Mouse (Mus musculus) adrenal gland, postnatal 36 days (tissue): Measurements from ENCODE around the gene Gm10642. TPM values are rescaled to one million over a fixed set of nuclear protein-coding genes. Genes with fewer than 3 reads are reported as not detected.

Experiments
- DNase-seq, 2 experiments: peaks; one replicate each; pipeline ENCODE4 v3.0.0; 2021; ENCODE audit warnings: mixed read lengths in 1 of 2
- long read RNA-seq, 2 experiments: library from polyadenylated mRNA; stranded (forward); transcript quantifications; one replicate each; pipeline ENCODE4 v2.0.0; 2021; ENCODE audit warnings: borderline sequencing depth in 2 of 2
- total RNA-seq, 2 experiments: library from RNA; stranded (reverse); gene quantifications; 2 replicates each; pipeline ENCODE4 v1.2.3; 2021

Gm10642 gene
- under 1 TPM; 0.40 to 0.56 TPM for total RNA-seq
- long read RNA-seq, experiment 1, partial matches to known transcripts, result 0 of 1 reads
- long read RNA-seq, experiment 1, other reads (novel, unspliced or antisense), result 0 of 1 reads
- long read RNA-seq, experiment 2, result 0 reads

DNA sequence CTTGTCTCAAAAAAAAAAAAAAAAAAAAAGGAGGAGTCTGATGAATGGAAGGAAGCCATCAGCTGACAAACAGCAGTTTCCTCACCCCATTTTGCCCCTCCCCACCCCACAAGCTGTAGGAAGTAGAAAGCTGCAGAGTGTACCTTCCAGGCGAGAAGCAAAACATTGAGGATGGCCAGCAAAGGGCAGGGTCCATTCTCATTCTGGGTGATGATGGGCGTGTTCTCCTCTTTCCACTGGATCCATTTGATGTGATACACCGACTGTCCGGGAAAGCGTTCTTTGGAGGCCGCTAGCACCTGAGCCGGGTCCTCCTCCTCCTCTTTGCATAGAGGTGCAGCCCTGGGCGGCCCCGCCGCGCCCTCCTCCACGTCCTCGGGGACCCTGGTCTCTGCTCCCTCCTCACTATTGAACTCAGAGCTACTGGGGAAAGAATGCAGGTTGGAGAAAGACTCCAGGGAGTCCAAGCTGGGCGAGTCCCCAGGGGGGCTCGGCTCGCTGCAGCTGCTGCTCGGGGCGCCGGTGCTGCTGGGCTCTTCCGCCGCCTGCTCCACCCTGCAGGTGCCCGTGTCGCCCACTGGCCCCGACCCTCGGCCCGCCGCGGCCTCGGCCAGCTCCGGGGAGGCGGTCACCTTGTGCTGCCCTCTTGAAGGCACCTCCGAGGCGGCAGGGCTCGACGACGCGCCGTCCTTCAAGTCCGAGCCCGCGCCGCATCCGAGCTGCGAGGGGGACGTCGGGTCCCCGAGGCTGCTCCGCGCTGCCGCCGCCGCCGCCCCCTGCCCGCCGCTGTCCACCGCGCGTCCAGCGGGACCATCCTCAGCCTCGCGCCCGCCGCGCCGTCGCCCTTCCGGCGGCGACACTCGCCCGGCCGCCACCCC is at the start of gene Gm10642:
Gm10642 (plus strand) TSS at position 122 of the 878 bp plus-strand sequence.
- peak; percentile 24 to 58 for DNase-seq

DNA sequence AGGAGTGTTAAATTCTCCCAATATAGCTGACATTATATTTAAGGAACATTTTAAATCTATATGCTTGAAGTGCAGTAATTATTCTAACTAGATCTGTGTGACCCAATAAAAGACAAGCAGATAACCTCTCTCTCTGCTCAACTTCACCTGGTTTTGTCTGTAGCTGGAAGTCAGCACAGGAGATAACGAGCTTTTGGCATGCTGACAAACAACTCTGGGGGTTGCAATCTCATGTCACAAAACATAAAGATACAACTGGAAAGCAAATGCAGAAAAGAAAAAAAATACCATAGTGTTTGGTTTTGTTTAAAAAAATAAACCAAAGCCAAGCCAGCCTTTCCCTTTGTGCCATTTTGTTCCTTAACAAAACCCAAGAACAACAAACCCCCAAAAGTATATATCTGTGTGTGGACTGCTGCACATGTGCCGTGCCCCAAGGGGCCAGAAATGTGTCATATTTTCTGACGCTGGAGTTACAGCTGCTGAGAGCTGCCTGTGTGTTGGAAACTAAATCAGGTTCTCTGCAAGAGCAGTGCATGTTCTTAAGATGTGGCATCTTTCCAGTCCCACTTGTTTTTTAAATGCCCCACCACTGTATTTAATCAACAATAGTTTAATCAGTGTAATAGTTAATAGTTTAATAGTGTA is 44.9 kb upstream of the Gm10642 start:
- no peak for DNase-seq

DNA sequence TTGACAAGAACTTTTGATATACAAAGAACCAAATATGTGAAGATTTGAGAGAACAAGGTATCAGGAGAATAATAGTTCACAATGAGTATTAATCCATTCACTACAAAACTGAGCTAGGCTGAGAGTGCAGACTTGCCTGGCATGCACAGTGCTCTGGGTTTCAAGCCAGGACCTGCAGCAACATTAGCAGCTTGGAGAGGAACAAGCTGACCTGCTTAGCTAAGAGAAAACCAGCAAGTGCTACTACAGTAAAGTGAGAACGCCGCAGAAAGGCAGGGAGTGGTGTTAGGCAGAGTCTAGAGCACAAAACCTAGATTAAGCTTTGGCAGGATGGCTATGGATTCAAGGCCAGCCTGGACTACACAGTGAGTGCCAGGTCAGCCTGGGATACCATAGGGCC is 26.3 kb upstream of the Gm10642 start:
- DNase-seq, result no peak

DNA sequence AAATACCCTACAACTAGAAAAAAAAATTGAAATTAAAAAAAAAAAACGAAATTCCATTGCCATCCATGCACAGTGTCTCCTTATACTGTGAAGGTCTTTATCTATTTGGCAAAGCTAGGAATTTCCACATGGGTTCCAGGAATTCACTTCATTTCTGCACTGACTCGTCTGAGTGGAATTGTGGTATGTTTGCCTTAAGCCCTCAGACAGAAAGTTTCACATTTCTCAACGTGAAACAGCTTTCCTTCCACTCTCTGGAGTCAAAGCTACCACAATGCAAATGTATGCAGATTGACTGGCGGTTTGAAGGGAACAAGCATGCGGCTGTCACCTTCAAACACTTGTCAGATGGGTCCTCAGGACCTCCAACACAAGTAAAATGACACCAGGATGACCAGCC is 24.4 kb upstream of the Gm10642 start:
- no peak for DNase-seq

DNA sequence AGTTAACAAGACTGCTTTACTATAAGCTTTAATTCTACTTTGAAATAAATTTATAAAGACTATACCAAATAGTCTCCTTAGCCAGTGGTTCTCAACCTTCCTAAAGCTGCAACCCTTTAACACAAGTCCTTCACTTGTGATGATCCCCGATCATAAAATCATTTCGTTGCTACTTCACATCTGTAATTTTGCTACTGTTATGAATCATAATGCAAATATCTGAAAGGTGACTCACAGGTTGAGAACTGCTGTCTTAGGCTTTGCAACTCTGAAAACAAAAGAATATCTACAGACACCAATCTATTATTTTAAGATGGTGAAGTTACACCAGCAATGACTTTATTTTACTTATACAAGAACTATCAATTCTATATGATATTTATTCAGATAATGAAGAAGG is 19.3 kb upstream of the Gm10642 start:
- DNase-seq, result no peak

DNA sequence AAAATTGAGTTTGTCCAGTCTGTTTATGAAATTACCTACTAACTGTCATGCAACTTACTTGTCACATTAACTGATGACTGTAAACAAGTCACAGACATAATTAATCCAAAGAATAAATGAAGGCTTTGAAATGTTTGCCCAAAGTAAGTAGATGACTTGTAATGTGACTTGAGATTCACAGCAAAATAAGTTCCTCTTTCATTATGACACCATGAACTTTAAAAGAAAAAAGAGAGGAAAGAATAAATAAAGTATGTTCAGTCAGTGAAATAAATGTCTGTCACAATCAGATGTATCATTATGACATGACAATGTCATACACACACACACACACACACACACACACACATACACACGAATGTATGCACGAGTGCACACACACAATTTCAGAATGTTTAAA is 5.8 kb upstream of the Gm10642 start:
- no peak for DNase-seq

DNA sequence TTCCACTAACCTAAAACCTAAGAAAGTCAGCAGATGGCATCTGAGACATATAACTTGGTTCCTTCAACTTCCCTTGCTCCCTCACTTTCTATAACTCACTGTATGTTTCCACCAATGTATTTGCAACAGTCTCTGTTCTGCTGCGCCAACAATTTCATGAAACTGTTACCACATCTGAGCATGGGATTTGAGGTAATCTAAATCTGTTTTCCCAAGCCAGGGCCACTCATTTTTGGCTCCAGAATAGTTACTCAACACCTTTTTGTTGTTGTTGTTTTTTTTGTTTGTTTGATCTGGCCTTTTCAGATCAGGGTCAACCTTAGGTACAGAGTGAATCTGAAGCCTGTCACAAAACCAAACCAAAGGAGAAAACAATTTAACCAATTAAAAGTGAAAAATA is 5.1 kb upstream of the Gm10642 start:
- DNase-seq, result no peak

DNA sequence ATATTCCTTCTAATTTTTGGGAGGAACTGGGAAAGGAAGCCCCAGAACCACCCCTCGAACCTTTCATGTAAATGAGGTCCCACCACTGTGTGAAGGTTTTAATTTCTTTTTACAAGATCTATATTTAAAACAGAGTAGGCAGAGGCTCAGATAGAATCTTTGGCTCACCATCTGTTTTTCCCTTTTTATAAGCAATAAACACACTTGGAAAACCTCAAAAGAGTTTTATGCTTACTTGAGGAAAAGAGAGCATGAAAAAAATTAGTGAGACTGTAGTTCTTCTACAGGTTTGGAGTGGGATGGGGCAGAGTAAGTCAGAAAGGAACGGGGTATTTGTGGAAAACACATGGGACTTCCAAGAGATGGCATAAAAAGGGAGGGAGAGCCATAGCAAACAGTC is 3.8 kb upstream of the Gm10642 start:
- DNase-seq, result no peak

DNA sequence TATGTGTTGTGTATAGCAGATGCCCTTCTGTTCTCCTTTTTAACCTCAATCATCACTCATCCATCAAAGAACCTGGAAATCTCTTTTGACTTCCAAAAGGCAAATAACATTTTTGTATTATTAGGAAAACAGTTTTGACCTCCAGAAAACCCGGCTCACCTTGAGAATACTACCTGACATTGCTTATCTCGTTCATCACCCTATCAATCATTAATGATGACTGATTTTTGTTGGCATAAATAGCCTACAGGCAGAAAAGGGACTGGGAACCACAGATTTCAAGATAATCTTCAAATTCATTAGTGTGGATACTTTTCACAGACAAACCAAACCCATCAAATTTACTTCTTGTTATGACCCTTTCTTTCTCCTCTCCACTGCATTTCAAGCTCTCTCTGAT is 2.2 kb upstream of the Gm10642 start:
- DNase-seq, result no peak

DNA sequence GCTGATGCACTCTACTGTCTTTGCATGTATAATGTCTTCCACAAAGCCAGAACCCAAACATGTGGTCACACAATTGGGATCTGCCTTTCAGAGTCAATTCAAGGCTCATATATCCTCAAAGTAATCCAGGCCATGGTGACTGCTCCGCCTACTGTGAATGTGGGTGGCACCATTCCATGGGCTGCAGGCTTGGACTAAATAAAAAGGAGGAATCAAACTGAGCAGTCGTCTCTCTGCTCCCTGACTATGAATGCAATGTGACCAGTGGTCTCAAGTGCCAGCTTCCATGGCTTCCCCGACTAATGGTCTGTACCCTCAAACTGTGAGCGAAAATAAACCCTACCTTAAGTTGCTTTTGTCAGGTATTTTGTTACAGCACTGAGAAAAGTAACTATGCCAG is 1.6 kb upstream of the Gm10642 start:
- DNase-seq, result no peak

DNA sequence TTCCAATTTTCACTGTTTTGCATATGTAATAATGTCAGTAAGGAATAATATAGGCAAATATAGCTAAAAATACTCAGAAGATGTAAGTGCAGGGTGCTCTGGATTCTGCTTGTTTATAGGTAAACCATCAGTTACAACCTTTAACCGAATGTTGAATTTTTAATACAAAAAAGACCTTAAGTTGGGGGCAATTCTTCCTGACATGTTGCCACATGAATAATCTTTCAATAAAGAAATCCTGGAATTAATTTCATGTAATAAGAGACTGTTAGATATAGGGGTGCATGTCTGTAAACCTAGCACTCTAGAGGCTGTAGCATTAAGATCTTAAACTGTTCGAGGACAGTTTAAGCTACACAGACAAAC is 304 bp upstream of the Gm10642 start:
- DNase-seq, result no peak

DNA sequence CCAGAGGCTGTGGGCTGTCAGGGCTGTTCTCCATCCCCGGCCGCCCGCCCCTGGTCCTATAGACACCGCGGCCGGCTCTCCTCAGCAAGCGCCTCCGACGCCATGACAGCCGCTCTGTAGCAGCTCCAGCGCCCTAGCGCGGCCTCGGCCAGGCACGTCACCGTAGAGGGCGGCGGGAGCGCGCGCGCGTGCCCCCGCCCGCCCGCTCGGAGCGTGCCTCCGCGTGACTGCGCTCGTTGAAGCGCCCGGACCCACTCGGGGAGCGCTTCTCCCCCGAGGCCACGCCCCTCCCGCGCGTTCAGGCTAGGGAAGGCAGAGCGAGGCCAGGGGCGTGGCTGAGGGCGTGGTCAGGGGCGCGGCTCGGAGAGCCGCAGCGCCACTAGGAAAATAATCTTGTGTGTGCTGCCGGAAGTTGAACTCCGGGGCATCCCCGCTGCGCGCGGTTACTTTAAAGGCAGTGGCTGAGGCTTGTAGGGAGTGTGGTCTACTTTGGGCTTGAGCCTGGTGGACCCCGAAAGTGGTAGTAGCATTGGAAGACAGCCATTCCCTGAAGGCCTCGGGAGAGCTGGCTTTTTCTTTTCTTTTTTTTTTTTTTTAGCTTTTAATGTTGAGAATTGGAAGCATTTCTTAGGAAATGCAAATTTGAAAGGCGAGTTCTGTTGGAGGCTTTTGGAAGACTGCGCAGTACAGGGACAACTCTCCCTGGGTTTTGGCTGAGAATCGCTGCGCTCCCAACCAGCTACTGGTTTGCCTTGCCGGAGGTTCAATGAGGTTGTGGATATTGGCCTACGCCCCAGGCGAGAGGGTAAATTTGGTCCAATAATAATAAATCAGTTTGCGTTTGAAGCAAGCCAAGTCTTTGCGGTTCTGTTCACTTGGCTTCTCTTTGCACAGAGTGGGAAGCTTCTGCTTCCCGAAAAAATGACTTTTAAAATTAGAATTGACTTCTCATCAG is 1.2 kb downstream of the Gm10642 start, which contains the start of gene Mindy2:
Mindy2 (minus strand) TSS at position 162 of the 955 bp plus-strand sequence.
- DNase-seq, result peak; percentile 99 to 100

DNA sequence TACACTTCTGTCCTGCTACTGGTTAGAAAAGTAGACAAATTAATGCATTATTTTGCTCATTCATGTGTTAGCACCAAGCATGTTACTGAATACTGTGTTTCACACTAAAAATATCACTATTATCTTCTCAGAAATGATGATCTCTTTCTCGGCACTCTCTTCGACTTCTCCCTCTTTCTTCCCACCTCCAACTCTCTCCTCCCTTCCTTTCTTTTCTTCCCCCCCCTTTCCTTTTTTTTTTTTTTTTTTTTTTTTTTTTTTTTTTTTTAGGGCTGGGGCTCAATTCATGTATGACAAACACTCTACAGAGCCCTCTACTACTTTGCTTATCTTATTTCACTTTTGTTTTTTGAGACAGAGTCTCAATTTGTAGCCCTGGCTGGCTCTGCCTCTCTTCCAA is 2.2 kb downstream of the Gm10642 start:
- DNase-seq, result no peak

DNA sequence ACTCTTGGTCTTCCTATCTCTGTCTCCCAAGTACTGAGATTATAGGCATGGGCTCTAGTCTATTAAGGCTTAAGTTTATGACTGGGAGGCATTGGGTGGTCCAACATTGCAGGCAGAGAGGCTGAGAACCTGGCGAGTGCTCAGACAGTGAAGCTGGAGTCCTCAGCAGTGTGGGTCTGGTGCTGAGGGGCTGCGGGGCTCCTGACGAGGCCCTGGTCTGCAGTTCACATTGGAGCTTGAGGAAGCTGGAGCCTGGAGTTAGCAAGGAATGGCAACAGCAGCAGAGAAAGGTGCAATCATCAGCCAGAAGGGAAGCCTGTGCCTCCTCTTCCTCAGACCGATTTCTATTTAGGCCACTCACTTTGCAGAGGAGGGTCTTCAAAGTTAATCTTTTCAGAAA is 8.8 kb downstream of the Gm10642 start:
- no peak for DNase-seq

DNA sequence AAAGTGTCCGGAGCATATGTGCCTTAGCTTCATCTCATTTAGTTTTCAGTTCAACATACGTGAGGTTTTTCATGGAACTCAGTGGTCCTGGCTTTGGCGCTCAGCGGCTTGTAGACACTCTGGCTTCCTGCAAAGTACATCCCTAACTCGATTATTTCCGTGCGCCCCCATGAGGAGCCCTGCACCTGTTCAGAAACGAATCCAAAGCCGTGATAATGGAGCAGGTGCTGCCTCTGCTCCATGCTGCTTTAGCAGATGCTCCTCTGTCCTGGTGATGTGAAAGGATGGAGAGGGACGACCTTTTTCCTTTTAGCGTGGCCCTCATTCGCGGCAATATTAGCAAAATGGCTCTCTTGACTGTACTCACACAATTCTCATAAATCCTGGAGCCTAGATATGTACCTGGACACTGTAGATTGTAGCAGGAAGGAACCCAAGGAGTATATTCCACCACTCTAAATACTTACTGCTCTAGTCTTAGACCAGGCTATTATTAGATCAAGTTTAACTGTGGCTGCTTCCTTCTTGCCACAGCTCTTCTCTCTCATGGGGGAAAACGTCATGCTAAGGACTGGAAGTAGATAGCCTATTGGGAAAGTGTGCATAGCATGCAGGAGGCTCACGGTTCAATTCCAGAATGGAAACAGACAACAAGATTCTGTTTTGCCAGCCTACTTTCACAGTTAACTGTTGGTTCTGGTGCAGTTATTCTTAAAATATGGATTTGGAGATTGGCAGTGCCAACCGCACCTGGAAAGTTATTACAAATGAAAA is 9.5 kb downstream of the Gm10642 start:
- DNase-seq, result no peak

DNA sequence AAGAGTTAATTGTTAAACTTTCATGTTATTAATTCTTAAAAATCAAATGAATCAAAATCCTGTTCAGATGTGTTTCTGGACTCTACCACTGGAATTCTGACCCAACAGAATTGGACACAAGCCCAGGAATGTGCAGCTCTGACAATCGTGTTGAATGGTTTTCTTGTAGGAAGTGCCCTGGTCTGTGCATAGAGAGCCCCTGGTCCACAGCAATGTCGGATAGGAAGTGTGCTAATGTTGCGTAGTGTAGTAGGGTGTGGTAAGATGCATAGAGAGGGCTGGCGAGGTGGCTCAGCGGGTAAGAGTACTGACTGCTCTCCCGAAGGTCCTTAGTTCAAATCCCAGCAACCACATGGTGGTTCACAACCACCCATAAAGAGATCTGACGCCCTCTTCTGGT is 10.8 kb downstream of the Gm10642 start:
- no peak for DNase-seq

DNA sequence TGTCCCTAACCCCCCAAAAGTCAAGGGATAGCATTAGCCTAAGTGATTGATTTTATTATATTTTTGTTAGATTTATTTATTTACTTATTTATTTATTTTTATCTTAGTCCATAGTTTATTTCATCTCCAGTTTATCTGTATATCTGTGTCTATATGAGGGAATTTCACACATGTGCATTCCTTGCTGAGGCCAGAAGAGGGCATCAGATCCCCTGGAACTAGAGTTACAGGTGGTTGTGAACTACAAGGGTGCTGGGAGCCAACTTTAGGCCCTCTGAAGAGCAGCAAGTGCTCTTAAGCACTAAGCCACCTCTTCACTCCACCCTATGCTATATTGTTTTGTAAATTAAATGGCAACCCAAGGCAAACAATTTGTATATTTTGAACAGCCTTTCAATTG is 12.0 kb downstream of the Gm10642 start:
- no peak for DNase-seq

DNA sequence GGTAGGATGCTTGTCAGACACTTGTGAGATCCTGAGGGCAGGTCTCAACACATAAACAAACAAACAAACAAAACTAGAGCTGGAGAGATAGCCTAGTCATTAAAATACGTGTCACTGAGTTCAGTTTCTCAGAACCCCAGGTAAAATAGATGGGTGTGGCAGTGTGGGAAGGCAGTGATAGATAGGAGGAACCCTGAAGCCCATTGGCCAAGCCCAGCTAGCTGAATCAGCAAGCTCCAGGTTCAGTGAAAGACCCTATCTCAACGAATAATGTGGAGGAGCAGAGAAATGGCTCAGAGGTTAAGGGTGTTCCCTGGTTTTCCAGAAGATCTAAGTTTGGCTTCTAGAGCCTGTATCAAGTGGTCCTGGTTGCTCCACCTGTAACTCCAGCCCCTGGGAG is 13.1 kb downstream of the Gm10642 start:
- DNase-seq, result no peak

DNA sequence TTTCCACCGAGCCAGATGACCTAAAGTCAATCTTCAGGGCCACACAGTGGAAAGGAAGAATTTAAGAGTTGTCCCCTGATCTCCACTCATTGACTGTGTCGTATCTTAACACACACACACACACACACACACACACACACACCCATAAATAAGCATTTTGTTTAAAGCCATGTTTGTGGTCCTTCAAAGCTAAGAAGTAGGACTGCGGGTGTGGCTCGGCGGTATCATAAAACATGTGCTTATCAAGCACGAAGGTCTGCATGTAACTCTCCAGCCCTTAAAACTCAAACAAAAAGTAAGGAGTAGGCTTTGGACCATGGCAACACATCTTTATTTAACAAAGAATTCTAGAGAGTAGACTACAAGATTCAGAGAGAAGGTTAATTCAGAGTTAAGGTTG is 14.3 kb downstream of the Gm10642 start:
- DNase-seq, result no peak

DNA sequence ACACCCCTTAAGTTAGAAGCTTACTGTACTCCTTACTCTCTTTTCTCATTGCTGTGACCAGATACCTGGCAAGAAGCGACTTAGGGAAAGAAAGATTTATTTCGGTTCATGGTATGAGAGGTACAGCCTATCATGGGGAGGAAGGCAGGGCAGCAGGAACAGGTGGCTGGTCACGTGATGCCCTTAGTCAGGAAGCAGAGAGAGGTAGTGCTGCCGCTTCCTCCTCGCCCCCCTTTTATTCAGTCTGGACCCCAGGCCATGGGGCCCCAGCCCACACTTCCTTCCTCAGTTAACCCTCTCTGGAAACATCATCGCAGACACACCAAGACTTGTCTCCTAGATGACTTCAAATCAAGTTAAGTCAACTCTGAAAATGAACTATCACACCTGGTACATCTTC is 15.2 kb downstream of the Gm10642 start:
- no peak for DNase-seq

DNA sequence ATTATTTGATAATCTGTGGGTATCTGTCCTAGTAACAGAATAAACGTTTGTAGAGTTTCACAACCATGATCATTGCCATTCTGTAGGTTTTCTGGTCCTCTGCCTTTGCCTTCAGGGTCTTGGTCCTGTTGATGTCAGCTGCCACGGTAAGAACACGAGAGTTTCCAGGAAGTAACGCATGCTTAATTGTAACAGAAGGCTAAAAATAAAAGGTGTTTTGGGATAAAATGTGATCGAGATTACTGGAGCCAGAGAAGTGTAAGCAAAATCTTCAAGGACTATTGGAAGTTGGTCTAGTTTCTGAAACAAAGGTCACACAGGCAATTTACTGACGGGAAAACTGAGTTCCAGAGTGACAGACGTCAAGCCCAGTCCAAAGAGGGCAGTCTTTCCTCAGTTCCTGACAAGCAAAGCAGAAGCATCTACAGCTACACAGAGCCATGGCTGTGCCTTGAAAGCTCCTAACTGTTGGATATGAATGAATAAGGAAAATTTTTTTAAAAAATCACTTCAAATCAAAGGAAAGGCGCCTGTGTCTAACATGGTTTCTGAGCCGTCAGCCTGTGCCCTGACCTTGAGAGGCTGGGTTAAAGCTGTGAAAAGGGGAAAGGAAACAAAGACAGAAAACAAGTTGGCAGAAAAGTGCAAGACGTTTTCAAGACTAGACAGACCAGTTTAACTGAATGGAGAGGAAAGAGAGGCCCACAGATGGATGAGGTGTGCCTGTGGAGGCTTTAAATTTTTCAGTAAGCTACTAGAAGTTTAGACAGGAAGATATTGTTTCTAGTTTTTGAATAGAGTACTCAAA is 15.9 kb downstream of the Gm10642 start:
- DNase-seq, result peak; percentile 16 to 37
